Mouse (Mus musculus) CD8-positive naive resting alpha-beta T cell, adult 2 months (primary cell): ENCODE data around the gene Fsd1l.

ENCODE experiments used
- DNase-seq, 2 experiments: peaks; one replicate each; pipeline ENCODE4 v3.0.0; 2022; ENCODE audit warnings: low read depth in 2 of 2, low spot score in 2 of 2

The Fsd1l gene

GRCm38 (mm10) chr4:53631316-53632010 lies at the start of gene Fsd1l:
Gene Fsd1l (plus strand): TSS chr4:53631471.
- no peak for DNase-seq

GRCm38 (mm10) chr4:53587676-53588075 lies 43.6 kb upstream of the Fsd1l start:
- DNase-seq: no peak

GRCm38 (mm10) chr4:53588936-53589335 lies 42.3 kb upstream of the Fsd1l start:
- DNase-seq: no peak

GRCm38 (mm10) chr4:53589466-53589865 lies 41.8 kb upstream of the Fsd1l start:
- no peak for DNase-seq

- no peak for DNase-seq
These were observed 41.1 kb upstream of the Fsd1l start for GRCm38 (mm10) chr4:53590163-53590562.

GRCm38 (mm10) chr4:53590691-53591447 lies 40.4 kb upstream of the Fsd1l start:
- no peak for DNase-seq

GRCm38 (mm10) chr4:53591536-53591935 lies 39.7 kb upstream of the Fsd1l start:
- no peak for DNase-seq

- DNase-seq: no peak
These were observed 39.3 kb upstream of the Fsd1l start for GRCm38 (mm10) chr4:53591941-53592340.

GRCm38 (mm10) chr4:53592386-53592785 lies 38.9 kb upstream of the Fsd1l start:
- DNase-seq: no peak

- no peak for DNase-seq
These were observed 37.1 kb upstream of the Fsd1l start for GRCm38 (mm10) chr4:53594204-53594603.

GRCm38 (mm10) chr4:53595246-53596062 lies 35.8 kb upstream of the Fsd1l start:
- DNase-seq: no peak

- DNase-seq: no peak
These were observed 35.0 kb upstream of the Fsd1l start for GRCm38 (mm10) chr4:53596063-53596895.

GRCm38 (mm10) chr4:53600462-53600861 lies 30.8 kb upstream of the Fsd1l start:
- no peak for DNase-seq

- DNase-seq: no peak
These were observed 16.6 kb upstream of the Fsd1l start for GRCm38 (mm10) chr4:53614576-53615225.

- no peak for DNase-seq
These were observed 13.3 kb upstream of the Fsd1l start for GRCm38 (mm10) chr4:53617968-53618367.

GRCm38 (mm10) chr4:53620104-53620503 lies 11.2 kb upstream of the Fsd1l start:
- no peak for DNase-seq

- DNase-seq: no peak
These were observed 10.2 kb upstream of the Fsd1l start for GRCm38 (mm10) chr4:53621084-53621483.

- no peak for DNase-seq
These were observed 9.8 kb upstream of the Fsd1l start for GRCm38 (mm10) chr4:53621490-53621889.

- DNase-seq: no peak
These were observed 7.6 kb upstream of the Fsd1l start for GRCm38 (mm10) chr4:53623711-53624110.

GRCm38 (mm10) chr4:53624816-53625215 lies 6.5 kb upstream of the Fsd1l start:
- DNase-seq: no peak
